ENCODE assay signal across 28 mouse cellular contexts in the genomic region with DNA sequence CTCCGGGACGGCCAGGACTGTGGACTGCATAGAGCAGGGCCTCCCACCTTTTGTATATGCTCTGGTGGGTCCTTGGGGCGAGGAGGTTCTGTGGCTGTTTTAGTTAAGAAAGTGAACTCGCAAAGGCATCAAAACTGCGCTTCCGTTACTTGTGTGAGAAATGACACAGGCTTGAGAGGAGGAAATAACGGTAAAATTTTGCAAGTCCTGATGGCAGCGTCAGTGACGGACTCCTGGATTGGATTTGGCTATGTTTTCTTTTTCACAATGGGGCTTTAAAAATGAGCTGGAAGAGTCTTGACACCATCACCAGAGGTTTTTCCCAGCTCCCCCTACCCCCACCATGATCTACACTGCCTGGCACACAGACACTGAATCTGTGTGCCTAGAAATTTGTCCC.
"Had no signal": no experiment of that assay in that cellular context is flagged by ENCODE, and none has a peak within 500 bp of the region (broad histone marks: within the 10 kb centered on the region; RNA-seq: fewer than 3 reads in every experiment).

No protein-coding gene starts in this region.

- H3K4me1 ChIP-seq: limb, embryonic 10.5 days; limb, embryonic 12.5 days; limb, embryonic 13.5 days; limb, embryonic 15.5 days; liver, embryonic 12.5 days; liver, embryonic 13.5 days; liver, embryonic 15.5 days; lung, embryonic 15.5 days; midbrain, embryonic 10.5 days; midbrain, embryonic 12.5 days; midbrain, embryonic 13.5 days; midbrain, embryonic 15.5 days; neural tube, embryonic 12.5 days had no signal

- H3K27me3 ChIP-seq: limb, embryonic 12.5 days; limb, embryonic 13.5 days; limb, embryonic 15.5 days; liver, embryonic 12.5 days; liver, embryonic 13.5 days; liver, embryonic 15.5 days; lung, embryonic 15.5 days; megakaryocyte, embryonic 14.5 days; midbrain, embryonic 12.5 days; midbrain, embryonic 13.5 days; midbrain, embryonic 15.5 days; neural tube, embryonic 12.5 days had no signal

- H3K9ac ChIP-seq: limb, embryonic 12.5 days; limb, embryonic 13.5 days; limb, embryonic 15.5 days; liver, embryonic 12.5 days; liver, embryonic 13.5 days; liver, embryonic 14.5 days; liver, embryonic 15.5 days; liver, postnatal 0 days; lung, embryonic 14.5 days; lung, embryonic 15.5 days; midbrain, embryonic 12.5 days; midbrain, embryonic 13.5 days; midbrain, embryonic 15.5 days; neural tube, embryonic 12.5 days had no signal

- H3K4me3 ChIP-seq: limb, embryonic 10.5 days; limb, embryonic 12.5 days; limb, embryonic 13.5 days; limb, embryonic 15.5 days; liver, embryonic 12.5 days; liver, embryonic 13.5 days; liver, embryonic 15.5 days; lung, embryonic 15.5 days; megakaryocyte, embryonic 14.5 days; midbrain, embryonic 10.5 days; midbrain, embryonic 12.5 days; midbrain, embryonic 13.5 days; midbrain, embryonic 15.5 days; myocyte; neural tube, embryonic 12.5 days had no signal

- H3K9me3 ChIP-seq: limb, embryonic 10.5 days; limb, embryonic 12.5 days; limb, embryonic 13.5 days; limb, embryonic 15.5 days; liver, embryonic 12.5 days; liver, embryonic 13.5 days; liver, embryonic 15.5 days; lung, embryonic 15.5 days; megakaryocyte, embryonic 14.5 days; midbrain, embryonic 10.5 days; midbrain, embryonic 12.5 days; midbrain, embryonic 13.5 days; midbrain, embryonic 15.5 days; neural tube, embryonic 12.5 days had no signal

- H3K27ac ChIP-seq: limb, embryonic 10.5 days; limb, embryonic 12.5 days; limb, embryonic 13.5 days; limb, embryonic 15.5 days; liver, embryonic 12.5 days; liver, embryonic 13.5 days; liver, embryonic 14.5 days; liver, embryonic 15.5 days; lung, embryonic 15.5 days; macrophage; midbrain, embryonic 10.5 days; midbrain, embryonic 12.5 days; midbrain, embryonic 13.5 days; midbrain, embryonic 15.5 days; neural tube, embryonic 12.5 days had no signal

- DNase-seq: left cerebral cortex, postnatal 4 days; liver; liver, embryonic 13.5 days; liver, postnatal 0 days; lung, adult 18-20 months; lung, adult 2 months; lung, embryonic 14.5 days; lung, postnatal 10 days; lung, postnatal 14 days; lung, postnatal 36 days; lung, postnatal 4 days; midbrain, embryonic 14.5 days had no signal
